Mouse (Mus musculus) adrenal gland (tissue): ENCODE data around the gene Tspyl3.

Source experiments
- intact Hi-C: fragments of 180-260 bp; cut with DNase I; formaldehyde crosslinking; loops from one replicate; pipeline ENCODE4 v1.15.1; 2025

The Tspyl3 gene

GRCm38 (mm10) chr2:153175995-153176570 lies 49.2 kb downstream of the Tspyl3 start:
- intact Hi-C loops, result no loop called here
